Mouse (Mus musculus): ENCODE measurements around the gene Rapgef2.
"Not testable (repeated sequence)": the region's sequence is repeated elsewhere in the genome, so short reads cannot be mapped to it uniquely, and the experiment has no call there.

The Rapgef2 gene

DNA sequence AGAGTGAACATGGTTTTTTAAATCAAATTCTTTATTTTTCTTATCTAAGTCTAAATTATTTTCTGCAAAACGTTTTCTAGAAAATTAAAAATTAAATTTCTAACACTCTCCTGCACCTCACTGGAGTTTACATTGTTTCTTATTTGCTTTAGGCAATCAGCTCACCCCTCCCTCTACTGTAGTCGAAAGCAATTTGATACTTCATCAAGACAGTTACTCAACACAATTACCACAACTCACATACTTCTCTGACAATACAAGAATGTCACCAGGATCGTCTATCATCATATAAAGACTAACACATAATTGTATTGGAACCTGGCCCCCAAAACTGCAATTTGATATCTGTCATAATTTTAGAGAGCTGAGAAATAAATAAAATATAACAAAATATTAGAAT, 51.8 kb downstream of the Rapgef2 start:
- no peak for DNase-seq (ENCODE audit: low spot score in 2 of 2)

DNA sequence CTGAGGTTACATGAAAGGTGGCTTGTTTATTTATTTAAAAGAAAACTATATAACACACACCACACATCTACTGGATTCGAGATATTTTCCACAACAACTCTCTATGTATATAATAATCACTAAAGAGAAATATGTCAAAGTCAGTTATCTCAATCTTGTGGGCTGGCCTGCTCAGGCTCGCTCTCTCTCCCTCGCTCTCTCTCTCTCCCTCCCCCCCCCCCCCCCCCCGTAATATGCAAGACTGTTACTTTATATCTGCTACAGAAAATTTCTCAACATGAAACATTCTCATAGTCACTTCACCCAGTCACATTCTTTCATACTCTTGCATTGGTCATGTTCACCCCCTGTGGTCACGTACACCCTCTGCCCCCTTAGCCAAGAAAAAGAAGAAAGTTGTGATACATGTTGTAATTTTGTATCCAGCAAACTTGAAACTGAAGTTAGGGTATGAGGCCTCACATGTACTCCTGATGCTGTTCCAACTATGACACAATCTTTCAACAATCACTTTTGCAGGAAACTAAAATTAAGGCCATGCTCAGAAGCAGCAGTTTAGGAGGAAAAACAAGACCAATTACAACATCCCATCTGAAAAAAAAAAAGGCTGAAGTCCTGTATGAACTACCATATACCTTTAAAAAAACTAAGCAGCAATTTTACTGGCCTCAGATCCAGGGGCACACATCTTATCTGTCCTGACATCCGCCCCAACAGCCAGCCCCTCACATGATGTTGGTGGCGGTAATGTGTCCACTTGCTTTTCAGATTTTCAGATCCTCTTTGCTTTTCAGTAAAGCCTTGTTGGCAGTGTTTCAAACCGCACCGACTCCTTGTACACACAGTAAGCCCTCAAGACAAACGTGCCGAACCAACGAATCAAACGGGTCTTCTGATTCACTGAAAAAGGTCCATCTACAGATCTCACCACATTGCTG, 52.6 kb downstream of the Rapgef2 start:
- no peak for DNase-seq (ENCODE audit: low spot score in 2 of 2)

GRCm38 (mm10) chr3:79230718-79231117, 55.6 kb downstream of the Rapgef2 start:
- no peak for DNase-seq (ENCODE audit: low spot score in 2 of 2)

DNA sequence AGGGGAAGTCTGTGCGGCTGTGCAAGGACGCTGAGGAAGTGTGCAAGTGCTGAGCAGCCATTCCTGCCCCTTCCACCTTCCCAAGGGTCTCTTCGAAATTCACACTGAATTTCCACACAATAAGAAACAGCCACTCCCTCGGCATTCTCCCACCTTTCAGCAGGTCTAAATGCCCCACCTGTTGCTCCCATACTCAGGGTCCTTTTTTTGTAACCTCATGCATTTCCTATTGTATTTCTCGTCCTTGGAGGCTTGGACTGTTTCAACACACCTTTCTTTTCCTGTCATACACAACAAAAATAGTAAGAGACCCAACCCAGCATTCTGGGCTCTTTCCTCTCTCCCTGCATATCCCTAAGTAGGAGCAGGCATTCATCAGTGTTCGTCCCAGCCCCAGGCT, 56.8 kb downstream of the Rapgef2 start:
- DNase-seq (ENCODE audit: low spot score in 2 of 2): no peak

DNA sequence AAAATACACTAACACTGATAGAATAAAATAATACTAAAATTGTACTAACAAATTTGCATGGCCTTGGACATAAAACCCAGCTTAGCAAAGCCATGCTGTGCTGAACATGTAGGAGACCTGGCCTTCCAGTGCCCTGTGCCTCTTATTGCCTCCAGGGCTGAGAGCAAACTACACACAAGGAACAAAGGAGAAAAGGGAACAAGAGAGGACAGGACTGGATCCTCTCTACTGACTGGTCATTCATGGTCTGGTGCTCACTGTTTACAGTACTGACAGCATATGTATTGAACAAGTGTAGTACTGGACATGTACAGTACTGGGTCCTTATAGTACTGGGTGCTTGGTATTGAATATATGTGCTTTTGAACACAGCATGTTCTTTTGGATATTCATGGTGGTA, 58.0 kb downstream of the Rapgef2 start:
- DNase-seq (ENCODE audit: low spot score in 2 of 2): no peak

- no peak for DNase-seq (ENCODE audit: low spot score in 2 of 2)
These were observed 58.8 kb downstream of the Rapgef2 start for GRCm38 (mm10) chr3:79227356-79228088.

GRCm38 (mm10) chr3:79226807-79227206, 59.5 kb downstream of the Rapgef2 start:
- DNase-seq (ENCODE audit: low spot score in 2 of 2): not testable (repeated sequence)

DNA sequence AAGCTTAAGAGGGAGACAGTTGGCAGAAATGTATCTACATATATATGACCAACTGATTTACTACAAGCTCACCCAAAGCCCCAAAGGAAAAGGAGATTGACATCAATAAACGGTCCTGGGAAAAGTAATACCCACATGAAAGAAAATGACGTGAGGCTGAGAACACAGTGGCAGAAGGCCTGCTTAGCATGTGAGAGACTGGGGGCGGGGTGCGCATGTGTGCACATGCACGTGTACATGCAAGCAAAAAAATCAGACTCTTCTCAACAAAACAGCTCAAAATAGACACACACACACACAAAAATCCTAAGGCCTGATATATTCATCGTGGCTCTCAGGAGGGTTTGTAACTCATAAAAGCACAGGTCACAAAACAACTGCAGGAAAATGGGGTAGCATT, 60.4 kb downstream of the Rapgef2 start:
- DNase-seq (ENCODE audit: low spot score in 2 of 2): no peak

GRCm38 (mm10) chr3:79224352-79224751, 62.0 kb downstream of the Rapgef2 start:
- no peak for DNase-seq (ENCODE audit: low spot score in 2 of 2)

DNA sequence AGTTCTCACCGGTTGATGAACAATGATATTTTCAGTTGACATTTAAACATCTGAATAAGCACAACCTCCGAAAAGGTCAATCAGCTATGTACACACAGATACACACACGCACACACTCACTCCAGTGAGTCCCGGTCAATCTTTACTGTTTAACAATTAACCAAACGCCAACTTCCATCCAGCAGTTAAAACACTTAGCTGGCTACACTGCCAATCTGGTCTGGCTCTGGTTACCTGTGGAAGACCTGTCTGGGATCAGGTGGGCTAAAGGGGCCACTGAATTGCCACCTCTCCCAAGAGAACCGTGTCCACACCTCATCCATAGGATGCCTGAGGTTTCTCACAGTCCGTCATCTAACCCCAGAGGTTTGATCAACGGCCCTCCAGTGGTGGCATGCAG, 63.0 kb downstream of the Rapgef2 start:
- DNase-seq (ENCODE audit: low spot score in 2 of 2): no peak

- DNase-seq (ENCODE audit: low spot score in 2 of 2): no peak
These were observed 63.9 kb downstream of the Rapgef2 start for GRCm38 (mm10) chr3:79222192-79222960.

- DNase-seq (ENCODE audit: low spot score in 2 of 2): no peak
These were observed 64.8 kb downstream of the Rapgef2 start for GRCm38 (mm10) chr3:79221296-79222191.

DNA sequence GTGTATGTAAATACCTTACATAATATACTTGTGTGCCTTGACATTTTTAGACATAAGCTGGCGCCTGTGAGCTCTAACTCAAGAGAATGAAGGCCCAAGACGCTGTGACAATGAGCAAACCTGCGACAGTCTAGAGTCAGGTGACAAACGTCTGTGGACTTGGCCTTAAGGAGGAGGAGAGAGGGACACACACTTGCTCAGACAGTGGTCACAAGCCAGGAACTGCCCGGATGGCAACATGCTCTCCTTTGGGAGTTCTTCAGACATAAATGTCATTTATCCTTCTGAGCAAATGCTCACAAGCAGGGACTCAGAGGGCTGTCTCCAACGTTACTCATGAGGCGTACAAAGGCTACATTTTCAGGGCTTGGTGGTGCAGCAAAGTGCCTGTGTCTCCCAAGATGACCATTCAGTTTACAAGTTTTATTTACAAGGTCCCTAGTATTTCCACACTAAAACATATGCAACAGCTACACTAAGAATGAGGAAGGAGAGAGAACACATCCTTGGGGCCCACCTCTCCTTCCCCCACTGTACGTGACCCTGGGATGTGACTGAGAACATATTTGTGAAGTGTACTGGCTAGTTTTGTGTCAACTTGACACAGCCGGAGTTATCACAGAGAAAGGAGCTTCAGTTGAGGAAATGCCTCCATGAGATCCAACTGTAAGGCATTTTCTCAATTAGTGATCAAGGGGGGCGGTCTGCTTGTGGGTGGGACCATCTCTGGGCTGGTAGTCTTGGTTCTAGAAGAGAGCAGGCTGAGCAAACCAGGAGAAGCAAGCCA, 67.0 kb downstream of the Rapgef2 start:
- no peak for DNase-seq (ENCODE audit: low spot score in 2 of 2)

GRCm38 (mm10) chr3:79218566-79219051, 67.7 kb downstream of the Rapgef2 start:
- no peak for DNase-seq (ENCODE audit: low spot score in 2 of 2)

- DNase-seq (ENCODE audit: low spot score in 2 of 2): no peak
These were observed 76.1 kb downstream of the Rapgef2 start for GRCm38 (mm10) chr3:79210243-79210642.

DNA sequence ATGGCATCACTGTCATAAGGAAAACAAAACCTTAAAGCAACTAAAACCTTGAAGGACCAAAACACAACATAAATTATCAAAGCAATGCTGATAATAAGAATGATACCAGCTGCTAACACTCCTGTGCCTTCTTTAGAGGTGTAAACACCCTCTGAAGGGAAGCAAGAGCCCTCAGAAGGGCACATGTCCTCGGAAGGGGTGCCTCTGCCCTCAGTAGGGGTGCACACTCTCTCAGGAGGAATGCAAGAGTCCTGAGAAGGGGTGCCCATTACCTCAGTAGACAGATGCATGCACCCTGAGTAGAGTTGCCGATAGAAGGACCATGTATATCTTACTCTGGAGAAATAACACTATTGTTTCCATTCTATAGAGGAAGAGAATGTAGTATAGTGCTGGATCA, 79.1 kb downstream of the Rapgef2 start:
- no peak for DNase-seq (ENCODE audit: low spot score in 2 of 2)

DNA sequence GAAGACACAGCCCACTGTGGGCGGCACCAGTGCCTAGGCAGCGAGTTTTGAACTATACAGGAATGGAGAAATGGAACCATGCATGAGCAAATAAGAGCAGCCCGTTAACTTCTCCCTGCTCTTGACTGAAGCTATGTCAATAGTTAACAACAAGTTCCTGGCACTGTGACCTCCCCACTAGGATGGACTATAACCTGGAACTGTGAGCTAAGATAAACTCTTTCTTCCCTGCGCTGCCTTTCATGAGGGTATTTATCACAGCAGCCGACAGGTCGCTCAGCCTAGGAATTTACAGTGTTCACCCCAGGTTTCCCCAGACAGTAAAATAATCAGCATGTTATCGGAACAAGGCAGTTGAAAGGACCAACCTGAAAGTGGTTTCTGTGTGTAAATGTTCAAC, 79.8 kb downstream of the Rapgef2 start:
- DNase-seq (ENCODE audit: low spot score in 2 of 2): no peak

- DNase-seq (ENCODE audit: low spot score in 2 of 2): no peak
These were observed 80.3 kb downstream of the Rapgef2 start for GRCm38 (mm10) chr3:79205981-79206380.

- DNase-seq (ENCODE audit: low spot score in 2 of 2): no peak
These were observed 81.2 kb downstream of the Rapgef2 start for GRCm38 (mm10) chr3:79205112-79205511.

DNA sequence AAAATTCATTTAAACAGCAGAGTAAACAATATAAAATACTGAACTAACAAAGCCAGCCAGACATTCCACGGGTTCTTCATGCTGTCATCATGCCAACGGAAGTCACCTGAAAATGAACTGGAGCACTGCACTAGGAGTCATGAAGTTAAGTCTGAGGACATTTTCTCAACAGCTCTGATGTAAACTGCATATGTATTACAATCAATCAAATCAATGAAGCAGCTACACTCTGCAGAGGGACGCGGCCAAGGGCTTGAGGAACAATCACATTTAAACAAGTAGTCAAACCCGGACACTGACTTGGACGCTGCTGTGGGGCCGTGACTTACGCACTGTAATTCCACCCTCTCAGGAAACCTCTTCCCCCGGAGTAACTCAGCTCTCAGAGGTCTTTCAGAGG, 82.1 kb downstream of the Rapgef2 start:
- DNase-seq (ENCODE audit: low spot score in 2 of 2): no peak

Measured in urinary bladder, adult 18-20 months (tissue).